Mouse (Mus musculus): Measurements from ENCODE around the gene Sntb2.
"Not testable (repeated sequence)": the region's sequence is repeated elsewhere in the genome, so short reads cannot be mapped to it uniquely, and the experiment has no call there.

Gene Sntb2

DNA sequence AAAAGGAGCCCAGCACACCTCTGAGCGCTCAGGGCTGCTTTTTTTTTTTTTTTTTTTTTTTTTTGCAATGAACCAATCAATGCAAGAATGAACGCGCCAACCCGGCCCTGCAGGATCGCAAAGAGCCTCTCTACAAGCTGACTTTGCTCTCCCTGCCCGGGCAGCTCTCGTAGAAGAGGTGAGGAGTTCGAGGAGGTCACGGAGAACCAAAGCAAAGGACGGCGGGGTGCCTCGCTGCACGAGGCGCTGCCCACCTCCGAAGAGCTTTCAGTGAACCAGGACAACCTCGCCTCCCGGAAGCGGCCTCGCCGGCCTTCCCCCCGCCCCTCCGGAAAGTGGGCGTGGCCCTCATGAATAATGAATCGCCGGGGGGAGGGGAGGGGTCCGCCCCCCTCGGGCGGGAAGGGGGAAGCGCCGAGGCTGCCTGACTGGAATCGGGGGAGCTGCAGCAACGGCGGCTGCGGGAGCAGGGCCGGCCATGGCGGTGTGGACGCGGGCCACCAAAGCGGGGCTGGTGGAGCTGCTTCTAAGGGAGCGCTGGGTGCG lies at the start of gene Sntb2:
TSS of gene Sntb2 (plus strand) at position 427 of the 546 bp plus-strand sequence.
- DNase-seq = peak; percentile 91

DNA sequence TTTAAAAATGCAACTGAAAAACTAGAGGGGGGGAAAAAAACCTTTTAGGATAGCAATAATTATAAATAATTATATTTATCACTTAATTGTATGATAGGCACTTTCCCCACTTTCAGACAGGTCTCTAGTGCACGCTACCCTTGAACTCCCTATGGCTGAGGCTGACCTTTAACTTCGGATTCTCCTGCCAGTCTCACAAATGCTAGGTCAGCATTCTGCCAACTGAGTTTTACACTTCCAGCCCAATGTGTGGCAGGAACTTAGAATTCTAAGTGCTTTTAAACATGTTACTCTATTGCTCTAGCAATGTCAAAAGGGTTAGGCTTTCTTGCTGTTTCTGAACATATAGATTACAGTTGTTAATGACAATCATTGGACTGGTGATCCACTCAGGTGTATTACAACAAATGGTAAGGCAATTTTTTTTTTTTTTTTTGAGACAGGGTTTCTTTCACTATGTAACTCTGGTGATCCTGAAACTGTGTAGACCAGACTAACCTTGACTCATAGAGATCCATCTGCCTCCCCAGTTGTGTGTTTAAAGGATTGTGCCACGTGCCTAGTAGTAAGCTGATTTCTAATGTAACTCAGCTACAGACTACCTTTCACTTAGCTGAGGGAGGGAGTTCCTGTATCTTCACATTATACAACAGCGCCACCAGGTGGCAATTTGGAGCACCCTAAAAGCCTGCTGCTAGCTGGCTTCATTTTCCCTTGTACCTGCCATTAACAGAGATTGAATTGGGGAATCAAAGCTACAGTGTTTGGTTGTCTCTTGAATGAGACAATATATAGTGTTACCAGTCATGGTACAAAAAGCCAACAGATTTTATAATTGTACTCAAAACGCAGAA lies 48.0 kb upstream of the Sntb2 start:
- DNase-seq = peak; percentile 72

DNA sequence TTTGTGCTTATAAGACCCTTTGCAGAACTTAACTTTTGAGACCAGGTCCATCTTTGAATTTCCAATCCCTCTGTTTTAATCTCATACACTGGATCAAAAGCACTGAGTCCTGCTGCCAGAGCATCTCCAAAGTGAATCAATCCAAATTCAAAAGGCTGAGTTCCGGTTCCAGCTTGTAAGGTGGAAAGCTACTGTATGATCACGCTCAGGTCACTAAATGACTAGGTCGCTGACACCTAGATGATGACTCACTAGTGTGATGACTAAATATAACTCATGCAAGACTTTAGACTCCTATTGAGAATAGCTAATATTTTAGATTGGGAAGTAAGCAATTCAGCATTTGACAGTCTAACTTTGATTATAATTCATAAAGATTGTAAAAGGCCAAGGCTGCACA lies 46.7 kb upstream of the Sntb2 start:
- no peak for DNase-seq

DNA sequence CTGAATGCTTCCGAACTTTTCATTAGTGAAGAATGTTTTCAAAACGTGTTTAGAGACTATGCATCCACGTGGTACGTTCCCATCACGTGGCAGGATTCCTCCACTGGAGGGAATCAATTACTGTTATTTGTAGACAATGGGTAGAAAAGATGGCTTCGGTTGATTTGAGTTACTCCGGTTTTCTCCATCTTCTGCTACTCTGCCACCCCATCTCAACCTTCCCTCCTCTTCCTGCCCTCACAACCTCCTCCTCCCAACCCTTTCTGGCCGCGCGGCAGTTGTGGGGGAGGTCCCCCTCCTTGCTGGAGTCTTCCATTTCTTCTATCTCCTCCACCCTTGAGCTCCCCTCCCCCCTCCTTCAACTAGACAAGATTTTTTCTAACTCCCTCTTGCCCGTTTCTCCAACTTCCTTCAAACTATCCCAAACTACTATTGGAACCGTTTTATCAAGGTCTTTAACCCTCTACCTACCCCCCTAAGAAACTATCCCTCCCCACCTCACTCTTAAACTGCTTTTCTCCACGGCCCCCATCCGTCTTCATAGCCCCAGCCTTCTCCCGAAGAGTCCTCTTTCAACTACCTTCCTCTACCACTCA lies 43.2 kb upstream of the Sntb2 start:
- no peak for DNase-seq

DNA sequence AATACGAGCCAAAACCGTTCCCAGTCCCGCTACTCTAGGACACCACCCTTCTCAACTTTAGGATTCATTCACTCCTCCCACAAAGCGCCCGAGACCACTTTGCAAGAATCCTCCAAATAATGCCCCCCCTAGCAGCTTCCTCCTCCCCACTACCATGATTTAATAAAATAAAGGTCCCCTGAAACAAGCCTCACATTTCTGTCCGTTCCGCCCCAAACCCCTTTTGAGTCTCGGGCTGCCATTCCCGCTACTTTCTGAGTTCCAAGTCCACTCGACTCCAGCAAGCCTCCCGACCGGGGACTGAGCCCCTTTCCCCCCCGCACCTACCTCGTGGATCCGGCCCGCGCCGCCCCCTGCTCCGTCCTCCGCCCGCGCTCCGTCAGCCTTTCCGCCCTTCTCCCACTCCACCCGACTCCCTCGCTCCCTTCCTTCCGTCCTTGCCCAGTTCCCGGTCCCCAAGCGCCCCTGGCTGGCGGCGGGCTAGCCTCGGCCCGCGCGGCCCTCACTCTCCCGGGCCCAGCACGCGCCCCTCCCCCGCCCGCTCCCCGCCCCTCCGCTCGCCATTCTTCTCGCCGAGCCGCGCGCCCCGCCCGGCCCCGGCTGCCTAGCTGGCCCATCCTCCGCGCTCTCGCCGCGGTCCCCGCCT lies 42.6 kb upstream of the Sntb2 start:
- DNase-seq = no peak

DNA sequence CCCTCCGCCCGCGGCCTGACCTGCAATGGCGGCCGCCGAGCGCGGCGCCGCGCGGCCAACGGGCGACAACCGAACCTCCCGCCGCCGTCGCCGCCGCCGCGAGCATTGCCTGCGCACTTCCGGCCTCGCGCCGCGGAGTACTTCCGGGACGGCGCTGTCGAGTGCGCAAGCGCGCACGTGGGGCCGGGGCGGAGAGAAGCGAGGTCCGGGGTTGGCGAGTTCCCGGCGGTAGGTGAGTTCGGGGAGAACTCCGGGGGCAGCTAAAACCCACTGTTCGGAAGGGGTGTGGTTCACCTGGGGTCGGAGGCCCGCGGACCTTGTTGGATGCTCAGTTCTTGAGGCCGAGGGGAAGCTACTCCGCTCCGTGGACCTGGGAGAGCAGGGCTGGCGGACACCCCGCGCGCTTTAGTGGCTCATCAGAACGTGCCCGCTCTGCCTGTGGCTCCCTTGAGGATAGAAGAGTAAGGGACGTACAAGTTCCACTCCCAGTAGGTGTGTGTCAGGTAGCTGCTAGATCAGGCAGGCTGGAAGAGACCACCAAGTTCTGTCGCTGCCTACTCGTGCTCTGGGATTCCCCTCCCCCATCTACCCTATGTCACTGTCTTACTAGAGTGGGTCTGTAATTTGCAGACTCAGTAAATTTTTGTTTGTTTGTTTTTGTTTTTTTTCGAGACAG lies 41.9 kb upstream of the Sntb2 start, which contains the start of gene Utp4:
TSS of gene Utp4 (plus strand) at position 156 of the 676 bp plus-strand sequence.
- peak; percentile 82 for DNase-seq

DNA sequence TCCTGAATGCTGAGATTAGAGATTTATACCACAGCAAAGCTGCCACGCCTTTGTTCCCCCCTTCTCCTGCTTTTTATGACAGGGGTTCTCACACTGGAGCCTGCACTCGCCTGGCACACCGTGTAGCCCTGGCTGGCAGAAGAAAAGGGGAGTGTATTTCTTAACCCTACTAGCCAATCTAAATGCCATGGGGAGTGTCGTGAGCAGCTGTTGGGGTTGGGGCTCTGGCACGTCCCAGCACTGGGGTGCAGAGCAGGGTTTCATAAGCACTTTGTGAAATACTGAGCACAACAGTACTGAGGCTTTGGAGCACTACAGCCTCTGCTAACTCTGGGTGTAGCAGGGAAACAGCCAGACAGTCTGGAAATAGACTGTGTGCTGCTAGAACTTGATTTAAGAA lies 36.1 kb upstream of the Sntb2 start:
- no peak for DNase-seq

DNA sequence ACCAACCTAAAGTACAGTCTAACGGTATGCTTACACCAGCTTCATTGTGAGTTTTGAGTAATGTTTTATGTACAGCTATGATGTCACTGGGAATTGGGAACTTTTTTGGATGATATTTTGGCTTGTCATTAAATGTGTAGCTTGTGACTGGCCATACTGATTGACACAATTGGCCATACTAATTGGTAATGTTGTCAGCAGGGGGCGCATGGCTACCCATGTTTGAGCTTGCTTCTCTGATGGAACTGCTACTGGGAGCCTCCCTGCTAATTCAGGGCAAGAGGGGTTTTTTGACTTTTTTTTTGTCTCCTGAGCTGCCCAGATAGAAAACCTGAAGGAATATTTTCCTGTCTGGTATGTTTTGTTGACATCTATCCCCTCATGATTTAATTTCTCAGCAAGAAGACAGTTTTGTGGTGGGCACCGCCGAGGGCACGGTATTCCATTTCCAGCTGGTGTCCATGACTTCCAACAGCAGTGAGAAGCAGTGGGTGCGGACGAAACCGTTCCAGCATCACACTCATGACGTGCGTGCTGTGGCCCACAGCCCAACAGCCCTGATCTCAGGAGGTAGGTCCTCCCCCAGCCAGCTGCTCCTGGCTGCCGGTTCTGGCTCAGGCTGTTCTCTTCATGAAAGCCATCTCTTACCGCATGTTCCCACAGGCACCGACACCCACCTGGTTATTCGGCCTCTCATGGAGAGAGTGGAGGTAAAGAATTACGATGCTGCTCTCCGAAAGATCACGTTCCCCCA lies 29.6 kb upstream of the Sntb2 start:
- peak; percentile 34 for DNase-seq

DNA sequence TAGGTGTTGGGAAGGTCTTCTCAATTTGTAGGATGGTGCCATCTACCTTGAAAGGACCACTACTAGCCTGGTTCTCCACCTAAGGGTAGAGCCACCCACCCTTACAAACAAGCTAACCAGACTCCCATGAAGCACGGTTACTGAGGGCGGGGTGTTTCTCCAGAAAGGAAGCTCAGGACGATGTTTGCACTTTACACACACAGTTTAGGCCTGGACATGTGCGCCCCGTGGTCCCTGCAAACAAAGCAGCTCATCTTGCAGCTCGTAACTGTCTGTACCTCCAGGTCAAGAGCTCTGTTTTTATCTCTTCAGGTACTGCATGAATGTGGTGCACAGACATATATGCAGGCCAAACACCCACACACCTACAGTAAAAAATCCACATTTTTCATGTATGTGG lies 28.9 kb upstream of the Sntb2 start:
- no peak for DNase-seq

DNA sequence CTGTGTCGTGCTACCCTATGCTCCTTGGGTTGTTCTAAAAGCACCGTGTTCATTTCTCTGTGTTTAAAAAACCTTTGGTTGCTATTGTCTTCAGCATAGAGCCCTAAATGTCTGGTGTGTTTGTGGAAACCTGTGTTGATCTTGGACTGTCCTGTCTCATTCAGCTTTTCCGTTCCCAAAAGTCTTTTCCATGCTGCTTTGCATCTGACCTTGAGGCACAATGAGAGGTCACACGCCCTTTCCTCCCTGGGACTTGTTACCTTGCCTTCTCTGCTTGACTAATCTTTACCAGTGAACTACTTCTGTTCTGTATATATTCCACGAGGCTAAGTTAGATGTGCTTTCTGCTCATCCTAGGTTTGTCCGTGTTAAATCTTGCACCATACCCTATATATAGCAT lies 28.1 kb upstream of the Sntb2 start:
- DNase-seq = no peak

DNA sequence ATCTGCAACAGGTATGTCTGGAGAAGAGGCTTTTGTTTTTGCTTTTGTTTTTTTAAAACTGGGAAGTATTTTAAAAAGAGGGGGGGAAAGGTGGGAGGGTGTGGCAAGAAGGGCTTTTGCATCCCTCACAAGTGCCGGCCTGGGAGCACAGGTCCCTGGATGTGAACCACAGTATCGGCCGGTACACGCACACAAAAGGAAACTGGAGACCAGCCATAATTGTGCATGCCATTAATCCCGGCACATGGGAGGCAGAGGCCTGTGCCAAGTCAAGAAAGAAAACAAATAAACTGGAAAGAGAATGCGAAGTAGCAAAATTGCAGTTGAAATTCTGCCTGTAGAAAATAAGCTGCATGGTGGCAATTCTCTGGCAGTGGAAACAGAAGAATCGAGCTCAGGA lies 27.3 kb upstream of the Sntb2 start:
- DNase-seq = no peak

DNA sequence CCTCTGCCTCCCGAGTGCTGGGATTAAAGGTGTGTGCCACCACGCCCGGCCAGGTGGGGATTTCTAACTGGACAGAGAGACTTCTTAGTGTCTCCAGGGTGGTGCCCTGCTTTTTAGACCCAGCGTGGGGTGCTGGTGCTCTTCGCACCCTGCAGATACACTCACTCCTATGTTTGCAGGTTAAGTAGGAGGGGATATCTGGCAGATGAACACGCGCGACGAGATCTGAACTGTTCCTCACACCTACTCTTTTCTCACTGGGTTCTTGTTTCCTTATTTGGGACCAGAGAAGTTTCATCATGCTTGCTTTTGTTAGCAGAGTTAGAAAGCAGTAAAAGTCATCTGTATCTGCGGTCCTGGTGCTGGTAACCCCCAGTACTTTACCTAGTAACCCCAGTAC lies 21.9 kb upstream of the Sntb2 start:
- DNase-seq = no peak

DNA sequence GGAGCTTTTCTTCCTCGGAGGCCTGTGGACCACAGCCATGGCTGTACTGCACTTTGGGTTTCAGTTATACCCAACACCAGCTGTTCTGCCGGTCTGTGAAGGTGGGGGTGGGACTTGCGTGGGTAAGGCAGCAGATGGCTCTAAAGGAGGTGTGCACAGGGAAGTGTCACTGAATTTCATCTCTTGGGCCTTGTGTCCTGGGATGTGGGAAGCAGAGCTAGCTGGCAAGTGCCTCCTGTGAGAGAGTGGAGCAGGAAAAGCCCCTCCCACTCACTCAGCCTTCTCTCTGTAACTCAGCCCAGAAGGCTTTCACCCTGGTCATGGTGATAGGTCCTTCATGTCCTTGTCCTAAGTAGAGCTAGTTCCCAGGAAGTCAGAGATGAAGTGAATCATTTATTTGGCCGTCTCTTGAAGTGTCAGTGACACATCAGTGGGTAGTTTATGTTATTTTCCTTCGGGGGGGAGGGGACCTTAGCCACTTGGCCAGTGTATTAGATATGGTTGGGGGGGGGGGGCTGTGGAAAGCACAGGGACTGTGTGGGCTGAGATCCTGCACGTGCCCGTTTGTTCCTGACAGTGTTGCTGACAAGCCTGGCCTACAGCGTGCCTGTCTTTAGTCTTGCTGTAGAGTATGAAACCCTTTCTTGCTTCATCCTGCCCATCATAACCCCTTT lies 15.7 kb upstream of the Sntb2 start:
- no peak for DNase-seq

DNA sequence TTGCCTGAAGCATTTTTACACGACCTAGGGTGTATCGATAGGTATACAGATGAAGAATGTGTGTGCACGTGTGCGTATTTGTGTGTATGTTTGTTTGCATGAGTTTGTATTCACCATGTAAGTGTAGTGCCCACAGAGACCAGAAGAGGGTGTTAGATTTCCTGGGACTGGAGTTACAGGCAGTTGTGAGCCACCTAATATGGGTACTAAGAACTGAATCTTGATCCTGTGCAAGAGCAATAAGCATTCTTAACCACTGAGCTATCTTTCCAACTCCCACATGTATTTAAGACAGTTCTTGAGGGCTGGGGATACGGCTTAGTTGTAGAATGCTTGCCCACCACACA lies 15.2 kb upstream of the Sntb2 start:
- DNase-seq = no peak

DNA sequence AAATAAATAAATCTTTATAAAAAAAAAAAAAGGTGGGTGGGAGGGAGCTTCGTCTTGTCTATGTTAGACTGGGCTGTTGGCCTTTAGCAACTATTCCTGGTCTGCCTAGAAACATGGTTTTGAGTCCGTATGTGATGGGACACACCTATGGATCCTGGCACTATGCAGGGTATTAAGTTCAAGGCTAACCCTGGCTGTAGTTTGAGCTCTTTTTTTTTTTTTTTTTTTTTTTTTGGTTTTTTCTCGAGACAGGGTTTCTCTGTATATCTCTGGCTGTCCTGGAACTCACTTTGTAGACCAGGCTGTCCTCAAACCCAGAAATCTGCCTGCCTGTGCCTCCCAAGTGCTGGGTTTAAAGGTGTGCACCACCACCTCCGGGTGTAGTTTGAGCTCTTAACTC lies 11.5 kb upstream of the Sntb2 start:
- no peak for DNase-seq

DNA sequence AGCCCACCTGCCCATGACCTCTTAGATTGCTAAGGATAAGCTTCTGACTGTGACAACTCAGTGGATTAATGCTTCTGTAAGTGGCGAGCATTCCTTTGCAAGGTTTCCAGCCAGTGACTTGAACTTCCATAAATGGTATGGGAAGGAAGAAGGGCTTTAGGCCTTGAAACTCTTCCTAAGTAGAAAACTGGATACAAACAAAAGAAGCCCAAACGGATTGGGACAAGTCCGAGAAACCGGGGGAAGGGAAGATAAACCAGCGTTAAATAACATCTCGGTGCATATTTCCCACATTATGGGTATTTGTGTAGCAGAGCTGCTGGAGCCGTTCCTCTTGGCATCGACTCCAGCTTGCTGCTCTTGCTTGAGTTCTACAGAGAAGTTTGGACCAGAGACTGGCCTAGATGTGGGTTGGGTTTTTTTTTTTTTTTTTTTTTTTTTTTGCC lies 10.6 kb upstream of the Sntb2 start:
- DNase-seq = no peak

DNA sequence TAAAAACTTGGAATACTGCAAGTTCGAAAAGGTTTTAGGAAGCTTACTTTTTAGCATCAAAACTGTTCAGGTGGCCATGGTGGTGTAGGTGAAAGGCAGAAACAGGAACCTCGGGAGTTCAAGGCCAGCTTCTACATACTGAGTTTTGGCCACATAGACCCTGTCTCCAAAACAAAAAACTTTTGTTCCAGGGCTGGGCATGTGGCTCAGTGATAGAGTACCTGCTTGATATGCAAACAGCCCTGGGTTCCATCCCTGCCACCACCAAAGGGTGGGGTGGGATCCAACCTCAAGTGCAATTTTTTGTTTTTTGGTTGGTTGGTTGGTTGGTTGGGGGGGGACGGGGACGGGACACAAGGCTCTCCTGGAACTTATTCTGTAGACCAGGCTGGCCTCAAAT lies 10.1 kb upstream of the Sntb2 start:
- no peak for DNase-seq

DNA sequence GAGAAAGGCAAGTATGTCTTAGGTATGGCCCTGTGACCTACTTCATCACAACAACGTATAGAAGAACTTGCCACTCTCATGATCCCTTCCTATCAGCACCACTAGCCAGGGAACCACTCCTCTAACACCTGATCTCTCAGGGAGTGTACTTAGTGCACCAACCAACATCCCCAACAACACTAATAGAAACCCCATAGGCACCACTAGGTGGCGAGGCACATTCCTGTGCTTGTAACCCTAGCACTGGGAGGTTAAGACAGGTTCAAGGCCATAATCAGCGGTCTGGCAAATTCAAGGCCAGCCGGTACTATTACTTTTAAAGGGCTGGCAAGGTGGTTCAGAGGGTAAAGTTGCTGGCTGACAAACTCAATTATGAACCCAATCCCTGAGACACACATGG lies 8.3 kb upstream of the Sntb2 start:
- DNase-seq = no peak

DNA sequence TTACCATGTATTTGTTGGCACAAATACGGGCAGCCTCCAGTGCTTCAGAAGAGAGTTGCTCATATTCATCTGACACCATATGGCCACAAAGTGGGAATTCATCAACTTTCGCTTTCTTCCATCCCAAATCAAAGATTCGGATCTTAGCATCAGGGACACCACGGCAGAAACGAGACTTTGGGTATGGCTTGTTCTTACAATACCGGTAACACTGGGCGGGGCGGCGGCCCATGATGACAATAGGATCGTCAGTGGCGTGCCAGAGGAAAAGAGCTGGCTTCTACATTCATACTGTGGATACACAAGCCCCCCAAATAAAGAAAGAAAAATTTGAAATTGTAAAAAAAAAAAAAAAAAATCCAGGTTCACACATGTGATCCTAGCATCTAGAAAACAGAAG lies 7.4 kb upstream of the Sntb2 start:
- not testable (repeated sequence) for DNase-seq

DNA sequence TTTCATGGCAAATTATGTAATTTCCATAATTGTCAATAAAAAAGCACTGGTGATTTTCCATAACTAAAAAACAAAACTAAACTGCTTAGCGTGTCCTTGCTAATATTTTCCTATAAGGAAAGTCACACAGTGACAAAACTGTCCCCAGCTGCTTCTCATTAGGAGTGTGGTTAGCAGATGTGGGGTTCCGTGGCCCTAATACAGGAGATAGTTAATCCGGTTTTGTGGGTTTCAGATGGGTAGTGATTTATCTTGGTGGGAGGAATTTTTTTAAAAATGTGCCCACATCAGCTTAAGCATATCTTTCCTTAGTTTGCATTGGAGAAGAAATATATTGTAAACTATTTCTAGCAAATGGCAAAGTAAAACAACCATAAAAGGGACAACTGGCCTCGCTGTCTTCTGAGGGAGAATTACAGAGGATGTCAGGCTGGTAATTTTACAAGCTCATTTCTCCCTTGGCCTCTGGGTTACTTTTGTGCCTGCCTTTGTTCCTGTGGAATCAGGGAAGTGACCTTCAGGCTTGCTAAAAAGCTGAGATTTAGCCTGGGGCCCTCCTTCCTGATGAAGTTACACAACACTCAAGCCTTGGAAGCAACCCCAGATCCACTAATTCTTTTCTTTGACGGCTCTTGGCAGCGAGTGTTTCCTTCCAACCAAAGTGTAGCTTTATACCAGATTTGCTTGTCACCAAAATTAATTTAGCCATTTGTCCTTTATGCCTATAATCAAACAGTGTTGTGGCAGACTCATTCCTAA lies 6.2 kb upstream of the Sntb2 start:
- DNase-seq = no peak

DNA sequence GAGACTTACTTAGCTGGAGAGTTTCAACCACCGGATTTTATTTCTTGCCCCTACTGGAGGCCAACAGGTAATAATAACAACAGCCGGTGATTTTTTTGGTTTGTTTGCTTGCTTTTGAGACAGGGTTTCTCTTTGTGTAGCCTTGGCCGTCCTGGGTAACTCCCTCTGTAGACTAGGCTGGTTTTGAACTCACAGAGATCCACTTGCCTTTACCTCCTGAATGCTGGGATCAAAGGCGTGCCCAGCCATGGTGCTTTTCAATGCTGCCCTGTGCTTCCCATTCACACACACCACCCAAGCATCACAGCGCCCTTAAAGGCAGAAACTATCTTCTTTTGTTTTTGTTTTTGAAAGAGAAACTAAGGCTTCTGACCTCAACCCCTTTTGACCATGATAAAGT lies 5.6 kb upstream of the Sntb2 start:
- no peak for DNase-seq
